Mouse (Mus musculus): ENCODE results near the gene St6galnac1. TPM values are rescaled to one million over a fixed set of nuclear protein-coding genes. Genes with fewer than 3 reads are reported as not detected.

St6galnac1 gene
- polyA plus RNA-seq, 1 experiment = 0.30 TPM

- Histone ChIP-seq H3K4me3 (ENCODE audit: control insufficient read depth, insufficient read depth, low read length) (no peak overlapping the region), H3K27ac (ENCODE audit: control insufficient read depth, insufficient read depth, low read length) (no peak overlapping the region), H3K27me3 (ENCODE audit: control insufficient read depth, insufficient read depth, low read length) (no peaks in the 10 kb centered on the region; the same call in 1 of the 2 replicates), H3K36me3 (ENCODE audit: control insufficient read depth, insufficient read depth, low read length) (no peaks in the 10 kb centered on the region), H3K4me1 (replicated peaks; ENCODE audit: control insufficient read depth, insufficient read depth, low read length) (no peaks in the 10 kb centered on the region)
- no peak for DNase-seq
- TF ChIP-seq POLR2A (IDR thresholded peaks at IDR 0.05; ENCODE audit: control insufficient read depth, extremely low read depth, insufficient read depth, low read length, poor library complexity) (no peak), CTCF (IDR thresholded peaks at IDR 0.05; ENCODE audit: borderline replicate concordance, control insufficient read depth, extremely low read depth, insufficient read depth, low read length, poor library complexity) (no peak)
- 65% methylated on average over 9 of the region's 9 CpGs for WGBS
Measured at GRCm38 (mm10) chr11:116721548-116722271, 53.6 kb downstream of the St6galnac1 start.

GRCm38 (mm10) chr11:116720319-116720865 lies 54.9 kb downstream of the St6galnac1 start:
- no peak for DNase-seq
- Histone ChIP-seq H3K27ac (ENCODE audit: control insufficient read depth, insufficient read depth, low read length) (no peak overlapping the region), H3K27me3 (ENCODE audit: control insufficient read depth, insufficient read depth, low read length) (no peaks in the 10 kb centered on the region; the same call in 1 of the 2 replicates), H3K4me3 (ENCODE audit: control insufficient read depth, insufficient read depth, low read length) (no peak overlapping the region), H3K36me3 (ENCODE audit: control insufficient read depth, insufficient read depth, low read length) (no peaks in the 10 kb centered on the region), H3K4me1 (replicated peaks; ENCODE audit: control insufficient read depth, insufficient read depth, low read length) (no peaks in the 10 kb centered on the region)
- WGBS = 95% methylated on average over 15 of the region's 15 CpGs
- no peak for TF ChIP-seq CTCF (IDR thresholded peaks at IDR 0.05; ENCODE audit: borderline replicate concordance, control insufficient read depth, extremely low read depth, insufficient read depth, low read length, poor library complexity)

Other genes starting within 250 kb of the St6galnac1 start
- 12.9 and 15.7 TPM in 2 replicates for gene Sphk1, start 244.6 kb downstream of the St6galnac1 start, polyA plus RNA-seq (2012; rRNA removed)
- gene Ube2o, start 194.1 kb downstream of the St6galnac1 start, polyA plus RNA-seq (2012; rRNA removed) = 26.5 and 27.1 TPM in 2 replicates
- not detected in 2 replicates for gene Aanat, start 189.1 kb downstream of the St6galnac1 start, polyA plus RNA-seq (2012; rRNA removed)
- gene Rhbdf2, start 148.5 kb downstream of the St6galnac1 start, polyA plus RNA-seq (2012; rRNA removed) = 40.8 and 44.4 TPM in 2 replicates
- 0.36 and 0.97 TPM in 2 replicates for gene Prcd, start 122.0 kb downstream of the St6galnac1 start, polyA plus RNA-seq (2012; rRNA removed)
- 9.4 and 14.0 TPM in 2 replicates for gene Cygb, start 121.2 kb downstream of the St6galnac1 start, polyA plus RNA-seq (2012; rRNA removed)
- 8.6 and 14.2 TPM in 2 replicates for gene Mxra7, start 52.5 kb upstream of the St6galnac1 start, polyA plus RNA-seq (2012; rRNA removed)
- gene Mettl23, start 67.8 kb upstream of the St6galnac1 start, polyA plus RNA-seq (2012; rRNA removed) = 69.9 and 82.6 TPM in 2 replicates
- gene Jmjd6, start 67.9 kb upstream of the St6galnac1 start, polyA plus RNA-seq (2012; rRNA removed) = 37.3 and 46.3 TPM in 2 replicates
- 32.9 and 33.0 TPM in 2 replicates for gene Mfsd11, start 76.9 kb upstream of the St6galnac1 start, polyA plus RNA-seq (2012; rRNA removed)
- gene Srsf2, start 77.6 kb upstream of the St6galnac1 start, polyA plus RNA-seq (2012; rRNA removed) = 1,171 and 1,772 TPM in 2 replicates
- 6.1 and 6.4 TPM in 2 replicates for gene Mgat5b, start 143.4 kb upstream of the St6galnac1 start, polyA plus RNA-seq (2012; rRNA removed)

Measured in thymus, adult 2 months (tissue).